Mouse (Mus musculus) kidney, postnatal 0 days (tissue): ENCODE measurements at regions not wholly inside any gene's neighbourhood (a gene's known extent, or its start where the extent isn't known, plus 50 kb on each side); places are given as distances from the start of the nearest gene placed in this dataset.

ENCODE experiments used
- ATAC-seq: fragments of 200-750 bp; cut with Nextera tagmentation; replicated peaks from 2 replicates; pipeline ENCODE4 v1.8.0; 2017; ENCODE audit warnings: low read depth, moderate number of reproducible peaks, moderate TSS enrichment, moderate library complexity; ENCODE audit not compliant: low FRiP score
- DNase-seq: peaks from one replicate; pipeline ENCODE4 v3.0.0-alpha.2; 2016; ENCODE audit warnings: low spot score
- H3K27ac ChIP-seq: fragments of 300-500 bp; sonication (generic); 2 replicates; pipeline ENCODE4 v1.5.1; 2014; ENCODE audit warnings: mild to moderate bottlenecking
- H3K27me3 ChIP-seq: fragments of 300-500 bp; sonication (generic); 2 replicates; pipeline ENCODE4 v1.6.1; 2014; ENCODE audit warnings: low read length, mixed read lengths; ENCODE audit not compliant: insufficient read depth
- H3K36me3 ChIP-seq: fragments of 300-500 bp; sonication (generic); 2 replicates; pipeline ENCODE4 v1.6.1; 2014; ENCODE audit warnings: low read length, mixed read lengths; ENCODE audit not compliant: insufficient read depth
- H3K4me1 ChIP-seq: fragments of 300-500 bp; sonication (generic); replicated peaks from 2 replicates; pipeline ENCODE4 v1.6.1; 2014; ENCODE audit warnings: antibody characterized with exemption, low read length, mixed read lengths; ENCODE audit not compliant: insufficient read depth
- H3K4me2 ChIP-seq: fragments of 300-500 bp; sonication (generic); 2 replicates; pipeline ENCODE4 v1.6.1; 2014; ENCODE audit warnings: mild to moderate bottlenecking, low read length, moderate library complexity, mixed read lengths
- H3K4me3 ChIP-seq: fragments of 300-500 bp; sonication (generic); replicated peaks from 2 replicates; pipeline ENCODE4 v1.5.1; 2014; ENCODE audit warnings: low read depth, low read length
- H3K9ac ChIP-seq: fragments of 300-500 bp; sonication (generic); 2 replicates; pipeline ENCODE4 v1.6.1; 2014; ENCODE audit warnings: low read depth, low read length
- H3K9me3 ChIP-seq: fragments of 300-500 bp; sonication (generic); replicated peaks from 2 replicates; pipeline ENCODE4 v1.6.1; 2016; ENCODE audit warnings: low read length, inconsistent platforms, mixed read lengths
- CTCF ChIP-seq: IDR thresholded peaks from 2 replicates; pipeline ENCODE4 v1.5.1; 2016; ENCODE audit warnings: antibody characterized with exemption, low read depth, mild to moderate bottlenecking, moderate library complexity
- WGBS: fragments of 180-500 bp; shearing (Covaris S2); extraction: QIAGEN DNeasy Blood & Tissue Kit; methylation state at CpG from one replicate; pipeline ENCODE4 v1.1.7; 2014; 5-methylcytosine and 5-hydroxymethylcytosine counted together

DNA sequence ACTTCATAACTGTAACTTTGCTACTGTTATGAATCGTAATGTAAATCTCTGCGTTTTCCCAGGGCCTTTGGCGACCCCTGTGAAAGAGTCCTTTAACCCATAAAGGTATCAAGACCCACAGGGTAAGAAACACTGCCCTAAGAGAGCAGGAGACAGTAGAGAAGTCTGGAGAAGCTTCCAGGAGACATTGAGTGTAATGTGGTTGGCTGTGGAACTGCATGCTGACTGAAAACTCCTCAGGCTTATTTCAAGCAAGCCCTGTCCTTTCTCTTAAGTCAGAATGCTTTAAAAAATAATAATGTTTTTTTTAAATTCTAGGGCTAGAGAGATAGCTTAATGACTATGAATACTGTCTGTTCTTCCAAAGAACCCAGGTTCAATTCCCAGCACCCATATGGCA, 71.9 kb upstream of the Frmd6 start:
- ATAC-seq, result no peak
- Histone ChIP-seq H3K9me3 (no peaks in the 10 kb centered on the region), H3K9ac (no peak overlapping the region), H3K27ac (no peak overlapping the region), H3K4me3 (no peak overlapping the region), H3K4me2 (no peak overlapping the region), H3K36me3 (no peaks in the 10 kb centered on the region), H3K27me3 (no peaks in the 10 kb centered on the region), H3K4me1 (peaks cover 4% of the 10 kb centered on the region; the same call in 1 of the 2 replicates)
- TF ChIP-seq CTCF, result no peak
- 91% methylated on average over 3 of the region's 3 CpGs for WGBS
- DNase-seq, result peak; percentile 25

DNA sequence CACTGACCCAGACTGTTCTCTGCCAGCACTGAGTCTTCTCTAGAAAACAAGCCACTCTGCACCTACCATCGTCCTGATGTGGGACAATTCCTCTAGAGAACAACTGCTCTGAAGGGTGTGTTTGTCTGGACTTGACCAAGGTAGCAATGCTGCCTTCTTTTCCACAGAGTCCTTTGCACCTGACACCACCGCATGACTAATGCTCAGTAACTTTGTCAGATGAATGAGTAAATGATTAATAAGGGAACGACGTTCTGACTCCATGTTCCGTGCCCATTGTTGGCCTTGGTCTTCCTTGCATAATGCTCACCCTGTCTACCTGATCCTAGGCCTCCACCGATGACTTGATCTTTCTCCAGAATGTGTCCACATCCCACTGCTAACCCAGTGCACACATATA, 67.2 kb upstream of the Frmd6 start:
- Histone ChIP-seq H3K27ac (no peak overlapping the region), H3K9ac (no peak overlapping the region), H3K9me3 (no peaks in the 10 kb centered on the region), H3K4me1 (no peaks in the 10 kb centered on the region), H3K36me3 (no peaks in the 10 kb centered on the region), H3K4me3 (no peak overlapping the region), H3K27me3 (no peaks in the 10 kb centered on the region), H3K4me2 (no peak overlapping the region)
- WGBS, result 89% methylated on average over 6 of the region's 6 CpGs
- DNase-seq (no peak), ATAC-seq (no peak)
- no peak for TF ChIP-seq CTCF

DNA sequence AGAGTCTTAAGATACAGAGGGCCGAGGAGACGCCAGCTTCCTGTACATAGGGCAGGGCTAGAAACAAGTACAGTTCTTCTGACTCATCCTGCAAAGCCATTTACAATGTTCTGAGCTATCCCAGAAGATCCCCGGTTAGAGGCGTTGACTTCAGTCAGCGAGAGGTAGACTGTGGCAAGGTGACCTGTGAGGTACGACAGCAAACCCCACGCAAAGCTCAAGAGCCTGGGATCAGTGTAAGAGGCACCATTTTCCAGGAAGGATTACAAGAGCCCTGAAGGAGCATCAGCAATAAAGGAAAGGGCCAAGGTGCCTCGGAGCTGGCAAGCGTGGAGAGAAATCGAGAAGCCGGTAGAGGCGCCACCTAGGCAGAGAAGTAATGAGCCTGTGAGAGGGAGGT, 61.8 kb upstream of the Frmd6 start:
- H3K4me3 ChIP-seq, result no peak overlapping the region
- H3K4me2 ChIP-seq, result no peak overlapping the region
- DNase-seq, result no peak
- no peak for ATAC-seq
- no peak overlapping the region for H3K9ac ChIP-seq
- 78% methylated on average over 12 of the region's 12 CpGs for WGBS
- no peak for TF ChIP-seq CTCF
- no peaks in the 10 kb centered on the region for H3K9me3 ChIP-seq
- H3K27ac ChIP-seq, result no peak overlapping the region
- H3K36me3 ChIP-seq, result no peaks in the 10 kb centered on the region
- no peaks in the 10 kb centered on the region for H3K27me3 ChIP-seq
- no peaks in the 10 kb centered on the region for H3K4me1 ChIP-seq

DNA sequence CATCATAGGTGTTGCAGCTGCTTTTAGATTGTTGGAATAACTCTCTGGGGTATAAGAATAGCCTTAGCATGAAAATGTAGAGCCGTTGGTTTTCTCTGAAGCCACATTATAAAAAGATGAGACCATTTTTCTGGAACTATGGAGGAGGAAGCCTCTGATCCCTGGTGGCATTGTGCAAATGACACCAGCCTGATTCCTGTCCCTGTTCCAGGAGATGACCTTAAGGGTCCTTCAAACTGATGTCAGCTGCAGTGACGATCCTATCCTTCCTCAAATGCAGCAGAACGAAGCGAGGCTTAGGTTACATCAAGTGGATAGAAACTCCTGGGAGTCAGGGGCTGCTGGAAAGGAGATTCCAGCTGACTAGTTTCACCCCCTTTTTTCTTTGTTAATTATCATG, 59.0 kb upstream of the Frmd6 start:
- Histone ChIP-seq H3K4me2 (no peak overlapping the region), H3K9ac (no peak overlapping the region), H3K36me3 (no peaks in the 10 kb centered on the region), H3K9me3 (no peaks in the 10 kb centered on the region), H3K27ac (no peak overlapping the region), H3K4me1 (no peaks in the 10 kb centered on the region), H3K27me3 (no peaks in the 10 kb centered on the region), H3K4me3 (no peak overlapping the region)
- no peak for TF ChIP-seq CTCF
- 52% methylated on average over 4 of the region's 4 CpGs for WGBS
- ATAC-seq, result no peak
- DNase-seq, result no peak

DNA sequence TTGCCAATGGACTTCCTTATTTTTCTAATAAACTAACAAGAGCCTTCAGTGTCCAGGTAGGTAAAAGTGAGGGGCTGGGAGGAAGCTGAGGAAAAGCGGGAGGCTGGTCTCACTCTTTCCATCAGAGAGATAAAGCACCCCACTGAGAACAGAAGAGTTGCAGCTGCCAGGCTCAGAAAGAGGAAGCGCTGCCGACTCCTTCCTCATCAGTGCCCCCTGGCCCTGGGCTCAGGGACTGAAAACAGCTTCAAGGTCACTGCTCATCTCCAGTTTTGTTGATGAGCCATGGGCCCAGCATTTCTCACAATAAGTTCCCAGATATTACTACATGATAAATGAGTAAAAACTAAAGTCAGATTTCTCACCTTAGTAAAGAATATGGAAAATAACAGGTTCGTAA, 57.4 kb upstream of the Frmd6 start:
- no peak for ATAC-seq
- H3K4me2 ChIP-seq, result no peak overlapping the region
- H3K4me1 ChIP-seq, result no peaks in the 10 kb centered on the region
- H3K27me3 ChIP-seq, result no peaks in the 10 kb centered on the region
- no peak for TF ChIP-seq CTCF
- H3K4me3 ChIP-seq, result no peak overlapping the region
- 58% methylated on average over 4 of the region's 4 CpGs for WGBS
- no peaks in the 10 kb centered on the region for H3K9me3 ChIP-seq
- no peak overlapping the region for H3K27ac ChIP-seq
- no peak for DNase-seq
- H3K36me3 ChIP-seq, result no peaks in the 10 kb centered on the region
- H3K9ac ChIP-seq, result no peak overlapping the region

DNA sequence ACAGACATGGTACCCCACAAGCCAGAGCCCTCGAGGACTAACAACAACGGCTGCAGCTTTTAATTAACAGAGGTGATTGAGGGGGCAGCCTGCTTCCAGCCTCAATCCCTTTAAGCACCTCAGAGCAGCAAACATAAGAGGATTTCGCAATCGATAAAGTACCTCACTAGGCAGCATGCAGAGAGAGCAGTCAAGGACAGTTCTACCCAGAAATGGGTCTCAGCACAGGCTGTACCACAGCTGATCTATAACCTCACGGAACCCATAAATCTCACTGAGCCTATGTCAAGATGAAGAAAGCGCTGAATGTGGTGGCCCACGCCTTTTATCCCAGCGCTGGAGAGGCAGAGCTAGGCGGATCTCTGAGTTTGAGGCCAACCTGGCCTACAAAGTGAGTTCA, 56.6 kb upstream of the Frmd6 start:
- Histone ChIP-seq H3K4me3 (no peak overlapping the region), H3K4me2 (no peak overlapping the region), H3K36me3 (no peaks in the 10 kb centered on the region), H3K9me3 (no peaks in the 10 kb centered on the region), H3K9ac (no peak overlapping the region), H3K4me1 (no peaks in the 10 kb centered on the region), H3K27ac (no peak overlapping the region), H3K27me3 (no peaks in the 10 kb centered on the region)
- 76% methylated on average over 9 of the region's 9 CpGs for whole genome bisulfite sequencing
- TF ChIP-seq CTCF, result no peak
- ATAC-seq (no peak), DNase-seq (no peak)

DNA sequence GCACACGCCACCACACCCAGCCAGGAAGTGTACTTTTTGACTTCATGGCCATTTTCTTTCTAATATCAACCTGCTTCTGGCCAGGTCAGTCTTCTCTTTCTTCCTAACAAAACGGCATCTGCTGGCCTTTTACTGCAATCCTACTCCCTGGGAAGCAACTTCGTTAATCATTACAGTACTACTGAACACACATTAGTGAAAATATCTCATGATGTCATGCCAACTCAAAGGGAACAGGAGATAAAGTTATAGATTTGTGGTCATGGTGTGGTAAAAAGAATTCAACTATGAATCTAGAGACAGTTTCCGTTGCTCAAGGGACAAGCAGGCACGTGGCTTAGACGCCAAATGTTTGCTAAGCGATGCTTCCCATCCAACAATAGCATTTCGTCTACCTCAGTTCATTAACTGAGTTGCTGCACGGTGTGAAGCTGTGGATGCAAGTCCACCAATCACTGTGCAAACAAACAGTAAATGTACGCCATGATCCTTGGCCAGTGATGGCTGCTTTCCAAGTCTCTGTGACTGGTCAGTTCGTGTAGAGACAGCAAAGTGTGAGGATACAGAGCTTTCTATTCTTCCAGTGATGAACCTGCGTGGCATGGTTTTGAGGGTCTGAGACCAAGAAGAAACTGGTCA, 55.7 kb upstream of the Frmd6 start:
- Histone ChIP-seq H3K9me3 (no peaks in the 10 kb centered on the region), H3K4me3 (no peak overlapping the region), H3K9ac (no peak overlapping the region), H3K27ac (no peak overlapping the region), H3K27me3 (no peaks in the 10 kb centered on the region), H3K36me3 (no peaks in the 10 kb centered on the region), H3K4me2 (no peak overlapping the region), H3K4me1 (no peaks in the 10 kb centered on the region)
- DNase-seq, result no peak
- ATAC-seq, result no peak
- no peak for TF ChIP-seq CTCF
- 79% methylated on average over 12 of the region's 12 CpGs for WGBS
